Mouse (Mus musculus) frontal cortex, postnatal 10 days (tissue): ENCODE results near the gene Olfr27.

ENCODE experiments used
- DNase-seq, 2 experiments: peaks; one replicate each; pipeline ENCODE4 v3.0.0; 2022; ENCODE audit warnings: low spot score in 2 of 2, mixed read lengths in 1 of 2

The Olfr27 gene

GRCm38 (mm10) chr9:39127831-39128230 lies at the start of gene Olfr27:
Gene Olfr27 (plus strand): TSS chr9:39128131.
- no peak for DNase-seq

- no peak for DNase-seq
Observed at GRCm38 (mm10) chr9:39078787-39079186, 49.1 kb upstream of the Olfr27 start, which contains the start of gene Olfr938. Gene Olfr938 (minus strand): TSS chr9:39078887.

- DNase-seq = no peak
Observed at GRCm38 (mm10) chr9:39127326-39127725, 605 bp upstream of the Olfr27 start.

- DNase-seq = no peak
Observed at GRCm38 (mm10) chr9:39152401-39152800, 24.5 kb downstream of the Olfr27 start.

- no peak for DNase-seq
Observed at GRCm38 (mm10) chr9:39166004-39166403, 38.1 kb downstream of the Olfr27 start, which contains the start of gene Olfr943. Gene Olfr943 (plus strand): TSS chr9:39166304.
